Comparison of ENCODE assay signal across 30 mouse cellular contexts in genomic region chr17:51880221-51880620, GRCm38 (mm10). TPM values are rescaled to one million over a fixed set of nuclear protein-coding genes. Genes with fewer than 3 reads are reported as not detected.
DNase-seq lines count a peak whose midpoint lies in the region; ATAC-seq lines count a peak whose summit lies in the region.
"Had no signal": no experiment of that assay in that cellular context is flagged by ENCODE, and none has a peak within 500 bp of the region (broad histone marks: within the 10 kb centered on the region; RNA-seq: fewer than 3 reads in every experiment).

No protein-coding gene starts in this region.

- H3K4me1 ChIP-seq in hindbrain, embryonic 11.5 days (replicated peaks; ENCODE audit: control insufficient read depth, insufficient read depth, low read length): no peaks in the 10 kb centered on the region
- H3K4me1 ChIP-seq in hindbrain, embryonic 14.5 days (replicated peaks; ENCODE audit: control insufficient read depth, insufficient read depth, low read length): no peaks in the 10 kb centered on the region
- H3K4me1 ChIP-seq in kidney, embryonic 14.5 days (ENCODE audit: control insufficient read depth, insufficient read depth, low read length): no peaks in the 10 kb centered on the region
- H3K4me1 ChIP-seq: embryonic facial prominence, embryonic 13.5 days; kidney, embryonic 15.5 days; limb, embryonic 15.5 days; lung, embryonic 15.5 days; megakaryocyte, embryonic 14.5 days; neural tube, embryonic 13.5 days; stomach, embryonic 15.5 days had no signal

- DNase-seq in hindbrain, embryonic 11.5 days (ENCODE audit: low spot score): peak; percentile 5
- DNase-seq in hindbrain, embryonic 14.5 days (ENCODE audit: low spot score): no peak
- peak; percentile 81 for DNase-seq in CD4-positive helper T cell, adult 2 months (ENCODE audit: low read depth, low spot score)
- peak; percentile 51 for DNase-seq in induced T-regulatory cell, adult 2 months (ENCODE audit: low read depth)
- peak; percentile 47 for DNase-seq in thymus, postnatal 14 days
- no peak for DNase-seq in urinary bladder, postnatal 14 days (ENCODE audit: low spot score)
- DNase-seq: adrenal gland, postnatal 10 days; cerebellum, adult 2 months; cerebellum, postnatal 36 days; gastrocnemius, postnatal 25 days; heart, adult 18-20 months; heart, postnatal 36 days; kidney, postnatal 36 days; lung, postnatal 36 days had no signal

- no peak for ATAC-seq in hindbrain, embryonic 11.5 days (ENCODE audit: low FRiP score)
- no peak for ATAC-seq in hindbrain, embryonic 14.5 days (ENCODE audit: low FRiP score)
- no peak for ATAC-seq in kidney, embryonic 14.5 days (ENCODE audit: low FRiP score, low TSS enrichment)
- ATAC-seq: hindbrain, embryonic 16.5 days; intestine, postnatal 0 days; Patski had no signal

- no peaks in the 10 kb centered on the region for H3K27me3 ChIP-seq in hindbrain, embryonic 11.5 days (ENCODE audit: control insufficient read depth, insufficient read depth, low read length)
- H3K27me3 ChIP-seq in hindbrain, embryonic 14.5 days (ENCODE audit: control insufficient read depth, insufficient read depth, low read length): no peaks in the 10 kb centered on the region
- no peaks in the 10 kb centered on the region for H3K27me3 ChIP-seq in kidney, embryonic 14.5 days (ENCODE audit: control insufficient read depth, insufficient read depth, low read length)
- H3K27me3 ChIP-seq: CH12.LX; embryonic facial prominence, embryonic 13.5 days; kidney, embryonic 15.5 days; limb, embryonic 15.5 days; lung, embryonic 15.5 days; megakaryocyte, embryonic 14.5 days; neural tube, embryonic 13.5 days; Patski; stomach, embryonic 15.5 days had no signal

- H3K36me3 ChIP-seq in hindbrain, embryonic 11.5 days (ENCODE audit: control insufficient read depth, insufficient read depth, low read length): no peaks in the 10 kb centered on the region
- H3K36me3 ChIP-seq in hindbrain, embryonic 14.5 days (replicated peaks; ENCODE audit: control insufficient read depth, insufficient read depth): no peaks in the 10 kb centered on the region
- no peaks in the 10 kb centered on the region for H3K36me3 ChIP-seq in kidney, embryonic 14.5 days (ENCODE audit: control insufficient read depth, insufficient read depth, low read length)
- H3K36me3 ChIP-seq: embryonic facial prominence, embryonic 13.5 days; forebrain, embryonic 12.5 days; G1E; kidney, embryonic 15.5 days; limb, embryonic 15.5 days; lung, embryonic 15.5 days; neural tube, embryonic 13.5 days; stomach, embryonic 15.5 days had no signal

- H3K4me3 ChIP-seq in hindbrain, embryonic 11.5 days (ENCODE audit: low read depth, low read length): no peak overlapping the region
- H3K4me3 ChIP-seq in hindbrain, embryonic 14.5 days (replicated peaks; ENCODE audit: low read length): no peak overlapping the region
- H3K4me3 ChIP-seq in kidney, embryonic 14.5 days (ENCODE audit: low read length): no peak overlapping the region
- H3K4me3 ChIP-seq: embryonic facial prominence, embryonic 13.5 days; erythroblast, embryonic 14.5 days; forebrain, embryonic 12.5 days; kidney, embryonic 15.5 days; limb, embryonic 15.5 days; lung, embryonic 15.5 days; megakaryocyte, embryonic 14.5 days; neural tube, embryonic 13.5 days; stomach, embryonic 15.5 days had no signal

- no peak overlapping the region for H3K9ac ChIP-seq in hindbrain, embryonic 11.5 days (ENCODE audit: low read depth, low read length)
- H3K9ac ChIP-seq in hindbrain, embryonic 14.5 days: no peak overlapping the region
- H3K9ac ChIP-seq in kidney, embryonic 14.5 days (ENCODE audit: low read depth, low read length): no peak overlapping the region
- H3K9ac ChIP-seq: embryonic facial prominence, embryonic 13.5 days; forebrain, embryonic 12.5 days; kidney, embryonic 15.5 days; limb, embryonic 15.5 days; liver, embryonic 14.5 days; lung, embryonic 15.5 days; neural tube, embryonic 13.5 days; stomach, embryonic 15.5 days had no signal

- WGBS in hindbrain, embryonic 11.5 days: 28% methylated on average over 9 of the region's 9 CpGs
- 20% methylated on average over 9 of the region's 9 CpGs for WGBS in hindbrain, embryonic 14.5 days
- 42% methylated on average over 9 of the region's 9 CpGs for WGBS in kidney, embryonic 14.5 days

- no peak overlapping the region for H3K27ac ChIP-seq in hindbrain, embryonic 11.5 days (ENCODE audit: low read depth, low read length)
- no peak overlapping the region for H3K27ac ChIP-seq in hindbrain, embryonic 14.5 days
- H3K27ac ChIP-seq in kidney, embryonic 14.5 days (ENCODE audit: low read depth, low read length): no peak overlapping the region
- H3K27ac ChIP-seq: embryonic facial prominence, embryonic 13.5 days; forebrain, embryonic 12.5 days; kidney, embryonic 15.5 days; limb, embryonic 15.5 days; liver, embryonic 14.5 days; lung, embryonic 15.5 days; neural tube, embryonic 13.5 days; stomach, embryonic 15.5 days had no signal

- no peak overlapping the region for H3K4me2 ChIP-seq in hindbrain, embryonic 11.5 days (replicated peaks; ENCODE audit: low read depth, low read length)
- no peak overlapping the region for H3K4me2 ChIP-seq in hindbrain, embryonic 14.5 days (replicated peaks)
- no peak overlapping the region for H3K4me2 ChIP-seq in kidney, embryonic 14.5 days (replicated peaks; ENCODE audit: low read depth, low read length)
- H3K4me2 ChIP-seq: embryonic facial prominence, embryonic 13.5 days; forebrain, embryonic 12.5 days; kidney, embryonic 15.5 days; limb, embryonic 15.5 days; lung, embryonic 15.5 days; neural tube, embryonic 13.5 days; stomach, embryonic 15.5 days had no signal

- no peaks in the 10 kb centered on the region for H3K9me3 ChIP-seq in hindbrain, embryonic 11.5 days (ENCODE audit: control insufficient read depth, low read length)
- no peaks in the 10 kb centered on the region for H3K9me3 ChIP-seq in hindbrain, embryonic 14.5 days (ENCODE audit: control insufficient read depth, low read length)
- no peaks in the 10 kb centered on the region for H3K9me3 ChIP-seq in kidney, embryonic 14.5 days (ENCODE audit: control insufficient read depth, low read length)
- H3K9me3 ChIP-seq: embryonic facial prominence, embryonic 13.5 days; forebrain, embryonic 12.5 days; kidney, embryonic 15.5 days; limb, embryonic 15.5 days; lung, embryonic 15.5 days; megakaryocyte, embryonic 14.5 days; neural tube, embryonic 13.5 days; stomach, embryonic 15.5 days had no signal

RNA-seq across cellular contexts. Expression of gene Satb1, which starts 47.1 kb away (rescaled TPM):
- 29.5 and 32.0 TPM in 2 replicates for polyA plus RNA-seq in hindbrain, embryonic 11.5 days (2014; fragmentation: Nextera tagmentation; extraction: Ambion mirVana)
- 42.6 and 44.1 TPM in 2 replicates for polyA plus RNA-seq in hindbrain, embryonic 14.5 days (2014; fragmentation: Nextera tagmentation; extraction: Ambion mirVana)
- polyA plus RNA-seq in kidney, embryonic 14.5 days (2014; fragmentation: Nextera tagmentation; extraction: Ambion mirVana): 9.0 and 12.7 TPM in 2 replicates
- polyA plus RNA-seq: G1E had no signal

Comparison
In these comparisons a context has a peak if more than half of its experiments do, and no peak if none do; other contexts are left out.
1. DNase-seq: peak in hindbrain, embryonic 11.5 days (single experiment), CD4-positive helper T cell, adult 2 months (single experiment), induced T-regulatory cell, adult 2 months (single experiment) and thymus, postnatal 14 days (single experiment); none in hindbrain, embryonic 14.5 days (single experiment) and urinary bladder, postnatal 14 days (single experiment).